Mouse (Mus musculus) erythroblast, adult 5-6 weeks (primary cell): ENCODE measurements around the gene Frmd5. TPM values are rescaled to one million over a fixed set of nuclear protein-coding genes. Genes with fewer than 3 reads are reported as not detected.

ENCODE experiments used
- ATAC-seq: replicated peaks from 2 replicates; pipeline ENCODE4 v1.8.0; 2016; ENCODE audit warnings: moderate number of reproducible peaks, mild to moderate bottlenecking, moderate TSS enrichment, inconsistent platforms; ENCODE audit not compliant: poor library complexity, low FRiP score, severe bottlenecking
- total RNA-seq, 2 experiments: library from RNA; stranded (forward) in 1 of 2; stranded (reverse) in 1 of 2; fragments of 150-400 nt in 1 of 2; fragments of 200-764, 138-1000 nt in 1 of 2; gene quantifications; 2 replicates each; pipeline versions ENCODE4 v1.2.3 to v1.2.4; 2015 to 2017; ENCODE audit warnings: low replicate concordance in 2 of 2

Frmd5 gene
- total RNA-seq, 2 experiments from 2014 or later, result not detected

DNA sequence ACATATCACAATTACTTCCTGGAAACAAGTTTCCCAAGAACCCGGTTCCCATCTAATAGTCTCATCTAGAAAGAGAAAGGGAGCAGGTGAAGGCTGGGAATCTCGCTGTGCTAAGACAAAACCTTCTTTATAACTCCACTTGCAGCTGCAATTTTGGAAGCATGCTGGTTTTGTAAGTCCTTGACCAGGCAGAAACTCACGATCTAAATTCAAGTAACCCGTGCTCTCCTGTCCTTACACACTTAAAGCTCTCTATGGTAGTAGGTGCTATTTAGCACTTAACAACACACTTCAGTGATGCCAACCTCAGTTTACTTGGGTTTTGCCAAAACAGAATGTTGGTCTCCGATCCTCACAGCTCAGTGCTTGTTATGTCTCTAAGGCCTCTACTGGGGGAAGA lies 99.4 kb downstream of the Frmd5 start:
- ATAC-seq, result no peak

DNA sequence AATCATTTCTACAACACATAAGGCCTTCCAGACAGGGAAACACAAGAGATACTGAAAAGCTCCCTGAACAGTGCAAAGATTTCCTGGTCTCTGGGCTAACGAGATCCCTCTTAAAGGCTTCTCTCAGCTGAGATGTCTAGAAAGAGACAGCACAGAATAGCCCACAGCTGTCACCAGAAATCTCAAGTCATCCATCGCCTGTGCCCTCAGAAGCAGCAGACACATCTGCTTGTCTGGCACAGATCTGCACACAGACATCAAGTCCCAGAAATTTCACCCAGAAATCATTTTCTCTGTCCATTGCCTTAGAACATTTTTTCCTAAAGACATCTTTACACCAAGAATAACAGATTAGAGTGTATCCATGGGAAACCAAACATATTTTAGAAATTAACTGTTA lies 101.1 kb downstream of the Frmd5 start:
- no peak for ATAC-seq

DNA sequence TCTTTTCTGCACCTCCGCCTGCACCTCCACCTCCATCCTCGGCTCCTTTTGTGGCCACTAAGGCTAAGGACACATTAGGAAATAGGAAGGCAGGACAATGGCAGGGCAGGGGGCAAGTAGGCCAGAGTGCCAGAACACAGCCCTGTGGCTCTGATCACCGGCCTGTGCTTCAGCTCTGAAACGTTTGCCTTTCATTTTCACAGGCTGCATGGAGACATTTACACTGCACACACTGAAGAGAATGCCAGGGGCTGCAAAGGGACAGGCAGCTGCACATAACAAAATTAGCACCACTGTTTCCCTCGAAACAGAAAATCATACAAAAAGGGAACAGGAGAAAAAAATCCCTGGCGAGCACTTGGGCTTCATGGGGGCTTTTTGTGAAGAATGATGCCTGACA lies 107.6 kb downstream of the Frmd5 start:
- ATAC-seq, result no peak

DNA sequence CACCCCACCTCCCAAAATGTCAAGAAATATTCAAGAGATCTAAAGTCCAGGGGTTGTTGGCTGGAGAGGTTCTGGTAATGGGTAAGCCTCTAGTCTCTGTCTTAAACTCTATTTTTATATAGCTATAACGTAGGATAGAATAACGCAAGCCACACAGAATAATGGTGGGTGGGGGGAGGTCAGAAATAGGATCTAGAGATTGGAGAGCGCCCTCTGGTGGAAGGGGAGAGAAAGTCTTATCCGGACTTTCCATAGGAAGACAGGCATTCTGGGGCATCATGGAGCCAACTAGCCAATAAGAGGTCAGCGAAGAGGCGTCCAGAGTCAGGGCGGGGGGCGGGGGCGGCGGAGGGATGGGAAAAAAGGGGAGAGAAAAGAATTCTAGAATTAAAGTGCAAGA lies 111.5 kb downstream of the Frmd5 start:
- ATAC-seq, result no peak

DNA sequence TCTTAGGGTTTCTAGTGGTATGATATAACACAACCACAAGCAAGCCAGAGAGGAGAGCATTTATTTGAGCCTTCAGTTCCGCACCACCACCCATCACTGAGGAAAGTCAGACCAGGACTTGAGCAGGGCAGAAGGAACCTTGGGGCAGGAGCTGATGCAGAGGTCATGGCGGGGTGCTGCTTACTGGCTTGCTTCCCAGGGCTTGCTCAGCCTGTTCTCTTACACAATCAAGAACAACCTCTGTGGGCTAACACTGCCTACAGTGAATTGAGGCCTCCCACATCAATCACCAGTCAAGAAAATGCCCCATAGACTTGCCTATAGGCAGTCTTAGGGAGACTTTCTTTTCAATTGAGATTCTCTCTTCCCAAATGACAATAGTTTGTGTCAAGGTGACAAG lies 118.8 kb downstream of the Frmd5 start:
- no peak for ATAC-seq

- ATAC-seq, result no peak
These were observed 123.3 kb downstream of the Frmd5 start for GRCm38 (mm10) chr2:121683606-121684005.

DNA sequence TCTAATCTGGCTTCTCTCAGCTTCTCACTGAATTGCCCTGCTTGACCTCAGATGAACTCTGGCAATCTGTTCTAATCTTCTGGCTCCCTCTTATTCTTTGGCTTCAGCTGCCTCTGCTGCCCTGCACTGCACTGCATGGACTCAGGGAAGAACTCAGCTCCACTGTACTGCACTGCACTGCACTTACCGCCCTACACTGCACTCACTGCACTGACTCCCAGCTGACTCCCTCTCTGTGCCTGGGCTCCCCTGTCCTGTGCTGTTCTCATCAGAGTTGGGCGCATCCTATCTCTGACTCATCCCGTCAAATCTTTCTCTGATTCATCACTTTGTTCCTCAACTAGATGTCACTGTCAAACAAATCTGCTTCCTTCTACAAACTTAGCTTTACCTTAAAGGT lies 124.5 kb downstream of the Frmd5 start:
- ATAC-seq, result no peak

DNA sequence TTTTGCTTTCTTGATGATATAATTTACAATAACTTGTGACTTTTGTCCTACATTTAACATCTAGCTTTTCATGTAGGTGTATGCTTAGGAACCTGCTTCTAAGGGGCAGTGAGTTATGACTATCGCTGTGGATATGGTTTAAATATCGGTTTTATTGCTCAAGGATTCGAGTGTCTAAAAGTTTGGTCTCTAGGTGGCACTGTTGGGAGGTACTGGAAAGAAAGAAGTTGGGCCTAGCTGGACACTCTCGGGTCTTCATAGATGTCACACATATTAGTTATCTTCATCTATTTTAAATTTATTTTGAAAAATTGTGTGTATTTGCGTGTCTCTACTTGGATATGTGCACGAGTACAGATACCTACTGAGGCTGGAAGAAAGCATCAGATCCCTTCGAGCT lies 127.2 kb downstream of the Frmd5 start:
- ATAC-seq, result no peak

DNA sequence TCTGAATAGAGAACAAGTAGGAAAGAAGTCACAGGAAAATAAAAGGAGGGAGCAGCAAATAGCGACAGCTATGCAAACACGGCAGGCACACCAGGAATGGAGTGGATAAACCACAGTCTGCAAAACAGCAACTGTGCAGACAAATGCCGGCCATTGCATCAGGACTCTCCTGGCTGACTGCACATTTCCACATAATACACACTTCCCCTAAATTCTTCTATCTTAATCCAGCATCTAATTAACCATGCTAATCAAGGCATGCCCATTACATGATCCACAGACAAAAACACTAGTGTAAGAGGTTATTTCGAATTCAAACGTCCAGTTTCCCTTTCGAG lies 129.3 kb downstream of the Frmd5 start:
- ATAC-seq, result no peak

DNA sequence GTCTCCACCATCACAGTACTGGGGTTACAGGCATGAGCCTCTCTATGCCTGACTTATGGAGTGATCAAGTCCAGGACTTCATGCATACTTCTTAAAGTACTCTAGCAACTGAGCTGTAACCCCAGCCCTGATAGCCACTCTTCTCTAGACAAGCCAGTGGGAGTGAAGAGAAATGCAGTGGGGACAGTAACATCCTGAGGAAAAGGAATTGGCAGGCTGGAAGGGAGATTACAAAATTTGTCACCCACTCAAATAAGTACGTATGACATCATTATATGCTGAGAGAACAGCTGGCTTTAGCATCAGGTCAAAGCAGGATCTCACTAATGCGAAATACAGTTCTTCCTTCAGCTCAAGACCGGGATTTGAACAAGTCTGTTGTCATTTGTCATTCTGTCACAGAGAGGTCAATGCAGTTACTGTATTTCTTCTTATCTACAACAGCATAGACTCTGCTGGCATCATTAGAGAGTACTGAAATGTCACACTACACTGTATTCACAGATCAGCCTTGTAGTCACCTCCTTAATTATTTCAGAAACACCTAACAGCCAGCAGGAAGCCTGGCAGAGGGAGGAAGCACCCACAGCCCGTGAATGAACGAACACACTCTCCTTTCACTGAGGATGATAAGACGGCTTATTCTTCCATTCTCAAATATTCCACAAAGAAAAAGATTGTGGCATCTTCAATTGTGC lies 129.8 kb downstream of the Frmd5 start:
- ATAC-seq, result no peak

GRCm38 (mm10) chr2:121675895-121676294 lies 131.0 kb downstream of the Frmd5 start:
- ATAC-seq, result no peak

DNA sequence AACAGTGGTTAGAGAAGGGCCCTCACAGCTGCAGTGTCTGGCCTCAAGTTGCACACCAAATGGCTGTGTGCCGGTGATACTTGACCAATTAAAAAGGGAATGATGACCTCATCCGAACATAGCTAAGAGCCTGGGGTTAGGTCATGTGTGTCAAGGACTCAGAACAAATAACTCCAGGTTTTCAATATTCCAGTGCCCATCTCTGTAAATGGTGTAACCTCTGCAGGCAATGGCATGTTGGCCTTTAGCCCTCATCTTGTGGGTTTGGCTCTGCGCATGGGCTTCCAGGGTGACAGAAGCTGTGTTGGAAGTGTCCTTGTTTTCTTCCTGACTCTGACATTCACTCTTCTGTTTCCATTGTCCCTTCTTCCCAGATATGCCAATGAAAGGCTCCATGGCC lies 131.8 kb downstream of the Frmd5 start:
- ATAC-seq, result no peak

DNA sequence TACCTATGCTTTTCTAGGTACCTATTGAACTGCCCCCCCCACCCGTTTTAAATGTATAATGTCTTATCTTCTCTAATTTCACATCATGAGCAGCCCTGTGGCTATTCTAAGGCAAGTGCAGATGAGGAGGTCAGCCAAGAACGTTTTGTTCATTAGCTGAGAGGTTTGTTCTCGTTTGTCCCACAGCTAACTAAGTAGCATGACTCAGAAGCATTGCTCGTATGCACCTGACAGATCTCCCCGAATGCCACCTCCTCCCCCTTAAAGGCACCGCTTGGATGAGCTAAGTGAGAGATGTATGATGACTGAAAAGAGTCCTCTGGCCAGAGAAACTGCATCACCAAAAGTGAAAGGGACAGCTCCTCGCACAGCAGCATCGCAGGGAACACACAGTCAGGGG lies 132.7 kb downstream of the Frmd5 start:
- ATAC-seq, result no peak

- no peak for ATAC-seq
These were observed 137.0 kb downstream of the Frmd5 start for GRCm38 (mm10) chr2:121669846-121670245.

DNA sequence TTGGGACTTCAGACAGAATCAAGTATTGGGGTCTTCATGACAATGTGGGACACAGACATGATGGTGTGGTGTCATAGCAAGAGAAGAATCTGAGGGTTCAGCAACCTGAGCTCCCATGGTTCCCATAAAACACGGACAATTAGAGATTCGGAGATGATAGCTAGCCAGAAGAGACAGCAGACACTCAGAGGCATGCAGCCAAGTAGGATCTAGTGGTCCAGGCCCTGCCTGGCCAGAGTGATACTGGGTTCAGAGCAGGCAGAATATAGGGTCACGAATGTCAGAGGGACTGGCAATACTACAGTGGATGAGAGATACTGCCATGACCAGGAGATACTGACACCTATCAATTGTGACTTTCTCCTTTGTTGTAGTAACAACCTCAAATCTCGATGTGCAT lies 138.6 kb downstream of the Frmd5 start:
- ATAC-seq, result no peak

DNA sequence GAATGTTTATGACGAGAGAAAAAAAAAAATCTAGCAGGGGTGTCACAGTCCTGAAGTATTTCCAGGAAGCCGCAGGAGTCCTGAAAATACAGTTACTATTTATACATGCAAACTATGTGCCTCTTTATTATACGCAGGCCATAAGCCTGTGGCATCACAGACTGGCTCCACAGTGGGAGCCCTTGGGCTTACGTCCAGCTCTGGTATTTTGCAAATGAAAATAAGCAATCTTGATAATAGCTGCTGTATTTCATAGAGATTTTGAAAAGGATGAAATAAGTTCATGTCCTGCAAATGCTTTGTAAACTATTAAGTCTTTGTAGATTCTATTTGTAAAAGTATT lies 145.8 kb downstream of the Frmd5 start:
- ATAC-seq, result no peak

DNA sequence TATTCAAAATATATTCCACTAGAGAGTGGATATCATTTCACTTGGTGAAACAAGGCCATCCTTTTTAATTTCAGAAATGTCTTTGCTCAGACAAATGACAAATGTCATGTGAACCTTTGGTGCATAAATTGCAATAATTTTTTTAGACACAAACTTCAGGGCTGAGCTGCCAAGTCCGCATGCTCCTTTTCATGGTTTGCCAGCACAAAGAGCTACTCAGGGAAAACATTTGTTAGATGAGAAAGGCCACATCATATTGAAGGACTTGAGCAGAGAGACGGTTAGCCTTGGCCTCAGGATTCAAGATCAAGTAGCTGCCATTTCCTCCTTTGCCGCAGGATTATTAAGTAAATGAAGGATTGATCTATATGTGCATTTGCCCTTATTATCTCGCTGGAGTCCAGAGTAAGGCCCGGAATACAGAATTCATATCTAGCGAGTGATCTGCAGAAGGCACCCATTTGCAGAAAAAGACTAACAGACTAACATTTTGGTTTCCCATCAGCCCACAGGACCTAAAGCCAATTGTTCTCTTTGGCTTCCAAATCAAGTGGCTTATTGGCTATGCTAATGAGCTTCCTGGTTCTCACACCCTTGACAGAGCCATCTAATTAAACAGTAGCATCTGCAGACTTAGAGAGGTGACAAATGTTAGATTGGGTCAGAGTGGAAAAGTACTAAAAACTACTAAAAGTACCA lies 146.3 kb downstream of the Frmd5 start:
- no peak for ATAC-seq

GRCm38 (mm10) chr2:121659350-121659749 lies 147.5 kb downstream of the Frmd5 start:
- no peak for ATAC-seq

DNA sequence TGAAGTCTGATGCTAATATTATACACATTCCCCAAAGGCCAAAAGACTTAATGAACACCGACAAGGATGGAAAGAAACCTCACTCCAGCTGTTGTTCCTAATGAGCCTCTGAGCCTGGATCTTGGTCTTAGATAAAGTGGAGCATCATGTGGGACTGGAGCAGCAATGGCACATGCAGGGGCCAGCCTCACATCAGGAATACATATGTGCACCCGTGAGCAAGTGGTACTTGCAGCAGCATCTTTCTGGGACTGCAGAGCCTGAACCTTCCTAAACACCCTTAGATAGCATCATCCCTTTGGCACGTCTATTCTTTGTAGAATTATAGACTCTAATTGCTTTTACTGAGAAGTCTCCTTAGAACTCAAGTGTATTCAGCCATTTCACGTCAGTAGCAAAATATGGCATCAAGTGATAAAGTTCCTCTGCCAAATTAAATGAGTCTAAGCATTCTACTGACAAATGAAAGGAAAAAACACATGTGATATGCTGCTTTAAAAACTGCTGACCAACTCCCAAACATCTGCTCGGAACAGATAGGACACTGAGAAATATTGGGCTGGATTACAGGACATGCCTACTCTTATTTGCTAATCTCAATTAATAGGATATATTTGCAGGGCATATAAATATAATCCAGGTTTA lies 148.6 kb downstream of the Frmd5 start:
- ATAC-seq, result peak; percentile 88

DNA sequence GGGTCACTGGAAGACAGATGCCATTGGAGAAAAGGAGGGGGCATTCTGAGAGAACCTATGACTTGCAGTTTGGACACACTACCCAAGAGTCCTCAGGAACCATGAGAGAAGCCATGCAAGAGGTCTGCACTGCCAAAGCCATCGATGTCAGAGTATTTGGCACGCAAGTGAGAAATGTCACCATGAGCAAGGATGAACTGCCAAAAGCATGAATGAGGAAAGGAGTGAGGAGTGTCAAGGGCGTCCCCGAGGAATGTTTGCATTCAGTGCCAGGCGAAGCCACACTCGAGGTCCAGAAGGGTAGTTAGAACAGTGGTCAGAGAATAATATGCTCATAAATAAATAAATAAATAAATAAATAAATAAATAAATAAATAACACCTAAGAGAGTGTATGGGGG lies 150.9 kb downstream of the Frmd5 start:
- ATAC-seq, result no peak

- ATAC-seq, result no peak
These were observed 151.8 kb downstream of the Frmd5 start for GRCm38 (mm10) chr2:121655106-121655505.

DNA sequence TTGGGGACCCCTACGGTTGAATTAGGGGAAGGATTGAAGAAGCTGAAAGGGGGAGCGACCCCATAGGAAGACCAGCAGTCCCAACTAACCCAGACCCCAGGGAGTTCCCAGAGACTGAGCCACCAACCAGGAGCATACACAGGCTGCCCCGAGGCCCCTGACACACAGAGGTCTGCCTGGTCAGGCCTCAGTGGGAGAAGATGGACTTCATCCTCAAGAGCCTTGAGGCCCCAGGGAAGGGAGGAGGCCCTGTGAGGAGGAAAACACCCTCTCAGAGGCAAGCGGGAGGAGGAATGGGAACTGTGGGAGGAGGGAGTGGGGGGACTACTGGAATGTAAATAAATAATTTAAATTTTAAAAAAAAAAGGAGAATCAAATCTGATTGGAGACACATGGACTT lies 160.4 kb downstream of the Frmd5 start:
- no peak for ATAC-seq
